Mouse (Mus musculus) adrenal gland, postnatal 4 days (tissue): ENCODE data around the gene Rgs13. TPM values are rescaled to one million over a fixed set of nuclear protein-coding genes. Genes with fewer than 3 reads are reported as not detected.

Source experiments
- DNase-seq, 2 experiments: peaks; one replicate each; pipeline ENCODE4 v3.0.0; 2021 to 2022; ENCODE audit warnings: low spot score in 2 of 2, mixed read lengths in 2 of 2
- long read RNA-seq, 2 experiments: library from polyadenylated mRNA; stranded (forward); transcript quantifications; one replicate each; pipeline ENCODE4 v2.0.0; 2021
- total RNA-seq, 2 experiments: library from RNA; stranded (reverse); gene quantifications; 2 replicates each; pipeline ENCODE4 v1.2.3; 2021

The Rgs13 gene
- under 1 TPM in 1 of 2 experiments, not detected in 1; 0.25 TPM for total RNA-seq
- long read RNA-seq, experiment 1, result 0 reads
- long read RNA-seq, experiment 2, result 0 reads

- DNase-seq, result no peak
These were observed at the start of gene Rgs13 for GRCm38 (mm10) chr1:144177166-144177565. Gene Rgs13, minus strand, starts transcription at chr1:144177372.

- DNase-seq, result no peak
These were observed 38.1 kb upstream of the Rgs13 start for GRCm38 (mm10) chr1:144215230-144215629.

GRCm38 (mm10) chr1:144210912-144211311 is 33.7 kb upstream of the Rgs13 start:
- DNase-seq, result no peak

GRCm38 (mm10) chr1:144206281-144207061 is 29.3 kb upstream of the Rgs13 start:
- no peak for DNase-seq

- no peak for DNase-seq
These were observed 27.6 kb upstream of the Rgs13 start for GRCm38 (mm10) chr1:144204766-144205165.

- DNase-seq, result no peak
These were observed 25.8 kb upstream of the Rgs13 start for GRCm38 (mm10) chr1:144202939-144203338.

- DNase-seq, result no peak
These were observed 23.3 kb upstream of the Rgs13 start for GRCm38 (mm10) chr1:144200496-144200895.

- DNase-seq, result no peak
These were observed 22.4 kb upstream of the Rgs13 start for GRCm38 (mm10) chr1:144199538-144199937.

GRCm38 (mm10) chr1:144197684-144198083 is 20.5 kb upstream of the Rgs13 start:
- DNase-seq, result peak in 1 of 2 experiments; percentile 3

GRCm38 (mm10) chr1:144186655-144187396 is 9.7 kb upstream of the Rgs13 start:
- no peak for DNase-seq

GRCm38 (mm10) chr1:144184955-144185715 is 8.0 kb upstream of the Rgs13 start:
- no peak for DNase-seq

- DNase-seq, result no peak
These were observed 6.5 kb upstream of the Rgs13 start for GRCm38 (mm10) chr1:144183622-144184021.

- no peak for DNase-seq
These were observed 2.4 kb upstream of the Rgs13 start for GRCm38 (mm10) chr1:144179559-144179958.

- no peak for DNase-seq
These were observed 1.2 kb upstream of the Rgs13 start for GRCm38 (mm10) chr1:144178281-144178957.

- DNase-seq, result no peak
These were observed 448 bp upstream of the Rgs13 start for GRCm38 (mm10) chr1:144177620-144178019.

GRCm38 (mm10) chr1:144174760-144175159 is 2.4 kb downstream of the Rgs13 start:
- DNase-seq, result no peak

GRCm38 (mm10) chr1:144173568-144174036 is 3.6 kb downstream of the Rgs13 start:
- no peak for DNase-seq

- no peak for DNase-seq
These were observed 8.3 kb downstream of the Rgs13 start for GRCm38 (mm10) chr1:144168921-144169320.

GRCm38 (mm10) chr1:144167761-144168160 is 9.4 kb downstream of the Rgs13 start:
- no peak for DNase-seq

- no peak for DNase-seq
These were observed 10.3 kb downstream of the Rgs13 start for GRCm38 (mm10) chr1:144166897-144167296.

GRCm38 (mm10) chr1:144166275-144166674 is 10.9 kb downstream of the Rgs13 start:
- no peak for DNase-seq
